Mouse (Mus musculus) lung, postnatal 36 days (tissue): ENCODE measurements around the gene Jmjd1c.

ENCODE experiments used
- DNase-seq: peaks from one replicate; pipeline ENCODE4 v3.0.0; 2022; ENCODE audit warnings: mixed read lengths

Gene Jmjd1c

GRCm38 (mm10) chr10:67072600-67072999, 23.3 kb upstream of the Jmjd1c start:
- DNase-seq: peak; percentile 65

GRCm38 (mm10) chr10:67073577-67073976, 22.3 kb upstream of the Jmjd1c start:
- DNase-seq: no peak

GRCm38 (mm10) chr10:67075931-67076878, 19.7 kb upstream of the Jmjd1c start:
- DNase-seq: no peak

GRCm38 (mm10) chr10:67079030-67079429, 16.9 kb upstream of the Jmjd1c start:
- DNase-seq: no peak

GRCm38 (mm10) chr10:67081206-67082007, 14.5 kb upstream of the Jmjd1c start:
- no peak for DNase-seq

GRCm38 (mm10) chr10:67082531-67082930, 13.4 kb upstream of the Jmjd1c start:
- no peak for DNase-seq

- DNase-seq: no peak
These were observed 12.3 kb upstream of the Jmjd1c start for GRCm38 (mm10) chr10:67083446-67084166.

GRCm38 (mm10) chr10:67085124-67085523, 10.8 kb upstream of the Jmjd1c start:
- DNase-seq: no peak

- no peak for DNase-seq
These were observed 10.0 kb upstream of the Jmjd1c start for GRCm38 (mm10) chr10:67085916-67086315.

GRCm38 (mm10) chr10:67087447-67088226, 8.3 kb upstream of the Jmjd1c start:
- DNase-seq: peak; percentile 54

GRCm38 (mm10) chr10:67090611-67091010, 5.3 kb upstream of the Jmjd1c start:
- DNase-seq: no peak

- no peak for DNase-seq
These were observed 1.0 kb upstream of the Jmjd1c start for GRCm38 (mm10) chr10:67094922-67095321.

GRCm38 (mm10) chr10:67096621-67097436, 904 bp downstream of the Jmjd1c start, which contains the start of gene Reep3:
Reep3 (minus strand) TSS chr10:67096945.
- peak; percentile 71 for DNase-seq

- DNase-seq: peak; percentile 79
These were observed 1.7 kb downstream of the Jmjd1c start for GRCm38 (mm10) chr10:67097437-67098150.

GRCm38 (mm10) chr10:67098408-67099050, 2.6 kb downstream of the Jmjd1c start:
- DNase-seq: peak; percentile 67

- no peak for DNase-seq
These were observed 3.4 kb downstream of the Jmjd1c start for GRCm38 (mm10) chr10:67099183-67099929.

- peak; percentile 63 for DNase-seq
These were observed 4.2 kb downstream of the Jmjd1c start for GRCm38 (mm10) chr10:67100011-67100661.

- DNase-seq: peak; percentile 26
These were observed 4.9 kb downstream of the Jmjd1c start for GRCm38 (mm10) chr10:67100831-67101251.

GRCm38 (mm10) chr10:67104543-67104942, 8.6 kb downstream of the Jmjd1c start:
- no peak for DNase-seq
